Mouse (Mus musculus) CD4-positive helper T cell, adult 2 months (primary cell): ENCODE data around the gene Lrrc15.
A peak's percentile ranks its signal among the peaks of the same experiment; 100 is the strongest.

ENCODE experiments used
- DNase-seq: peaks from one replicate; pipeline ENCODE4 v3.0.0-alpha.2; 2012; ENCODE audit warnings: low read depth, missing footprints, low spot score

Gene Lrrc15

DNA sequence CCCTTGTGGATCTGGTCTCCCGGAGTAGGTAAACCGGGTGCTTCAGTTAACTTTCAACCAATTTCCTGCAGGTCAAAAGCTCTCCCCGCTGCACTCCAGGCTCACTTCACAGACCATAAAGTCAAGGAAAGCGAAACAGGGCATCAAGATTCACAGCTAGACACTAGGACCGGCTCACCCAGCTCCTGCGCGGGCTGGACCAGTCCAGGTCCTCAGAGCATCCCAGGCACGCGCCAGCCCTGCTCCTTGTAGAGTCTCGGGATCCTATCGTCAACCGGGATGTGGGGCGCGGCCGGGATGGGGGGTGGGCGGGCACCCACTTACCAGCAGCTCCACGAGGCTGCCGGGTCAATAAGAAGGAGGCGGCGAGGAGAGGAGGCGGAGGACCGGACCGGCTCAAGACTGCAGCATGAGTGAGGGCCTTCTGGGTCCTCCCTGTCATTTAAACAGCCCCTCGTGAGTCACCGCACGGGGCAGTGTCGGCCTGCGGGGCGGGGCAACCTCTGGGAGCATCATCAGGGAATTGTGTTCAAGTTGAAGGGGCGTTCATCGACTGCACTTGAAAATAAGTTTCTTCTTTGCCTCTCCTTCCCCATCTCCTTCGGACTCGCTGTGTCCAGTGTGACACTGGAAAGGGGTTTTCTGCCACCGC is at the start of gene Lrrc15:
Lrrc15 (minus strand) TSS at position 413 of the 652 bp plus-strand sequence.
- DNase-seq = no peak

- DNase-seq = peak; percentile 31
Measured at GRCm38 (mm10) chr16:30314236-30314635, 31.2 kb upstream of the Lrrc15 start.

- no peak for DNase-seq
Measured at GRCm38 (mm10) chr16:30310647-30311046, 27.6 kb upstream of the Lrrc15 start, which contains the start of gene Gp5. Gene Gp5 (minus strand): TSS chr16:30310779.

GRCm38 (mm10) chr16:30310171-30310515 is 27.1 kb upstream of the Lrrc15 start:
- no peak for DNase-seq

GRCm38 (mm10) chr16:30309395-30310170 is 26.5 kb upstream of the Lrrc15 start:
- peak; percentile 33 for DNase-seq

DNA sequence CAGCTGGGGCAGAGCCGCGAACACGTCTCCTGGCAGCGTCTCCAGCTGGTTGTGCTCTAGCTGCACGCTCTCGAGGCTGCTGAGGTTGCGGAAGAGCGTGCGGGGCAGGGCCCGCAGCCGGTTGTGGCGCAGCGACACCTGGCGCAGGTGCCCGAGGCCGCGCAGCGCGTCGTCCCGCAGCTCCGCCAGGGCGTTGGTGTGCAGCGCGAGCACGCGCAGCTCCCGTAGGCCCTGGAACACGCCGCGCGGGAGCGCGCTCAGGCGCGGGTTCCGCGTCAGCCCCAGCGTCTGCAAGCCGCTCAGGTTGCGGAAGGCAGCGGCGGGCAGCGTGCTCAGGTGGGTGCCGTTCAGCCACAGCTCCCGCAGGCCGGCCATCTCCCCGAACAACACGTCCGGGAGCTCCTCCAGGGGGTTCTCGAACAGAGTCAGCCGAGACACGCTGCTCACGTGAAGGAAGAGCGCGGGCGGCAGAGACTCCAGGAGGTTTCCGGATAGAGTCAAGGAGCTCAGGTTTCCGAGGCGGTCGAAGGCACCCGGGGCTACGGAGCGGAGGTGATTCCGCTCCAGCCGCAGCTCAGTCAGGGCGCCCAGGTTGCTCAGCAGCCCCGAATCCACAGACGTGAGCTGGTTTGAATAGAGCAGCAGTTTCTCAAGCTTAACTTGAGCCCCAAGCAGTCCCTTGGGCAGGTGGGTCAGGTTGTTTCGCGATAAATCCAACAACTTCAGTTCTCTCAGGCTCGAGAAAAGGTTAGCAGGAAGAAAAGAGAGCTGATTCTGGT is 25.7 kb upstream of the Lrrc15 start:
- DNase-seq = peak; percentile 78

DNA sequence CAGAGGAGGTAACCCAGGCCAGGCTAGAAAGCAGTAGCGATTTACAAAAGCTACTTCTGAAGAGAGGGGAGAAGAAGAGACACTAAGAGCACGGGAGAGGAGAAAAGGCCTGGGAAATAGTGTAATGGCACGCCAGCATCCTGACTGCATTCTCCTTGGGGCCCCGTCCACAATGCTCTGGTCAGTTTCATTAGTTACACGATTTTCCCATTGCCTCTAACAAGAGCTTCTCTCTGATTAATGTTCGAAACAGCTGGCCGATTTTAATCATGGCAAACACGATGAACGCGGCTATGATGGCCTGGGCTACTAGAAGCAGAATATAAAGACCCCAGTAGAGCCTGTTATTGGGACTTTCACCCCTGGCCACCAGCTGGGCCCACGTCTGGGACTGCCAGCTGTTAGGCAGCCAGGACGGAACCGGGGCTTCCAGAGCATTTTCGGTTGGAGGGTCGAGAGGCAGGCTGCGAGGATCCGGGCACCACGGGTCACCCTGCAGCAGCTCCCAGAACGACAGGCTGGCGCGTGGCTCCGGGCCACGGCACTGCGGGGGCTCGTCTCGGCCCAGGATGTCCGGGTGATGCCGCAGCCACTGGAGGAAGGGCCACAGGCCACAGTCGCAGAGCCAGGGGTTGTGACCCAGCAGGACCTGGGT is 25.0 kb upstream of the Lrrc15 start:
- DNase-seq = no peak

- DNase-seq = no peak
Measured at GRCm38 (mm10) chr16:30307306-30307705, 24.2 kb upstream of the Lrrc15 start.

DNA sequence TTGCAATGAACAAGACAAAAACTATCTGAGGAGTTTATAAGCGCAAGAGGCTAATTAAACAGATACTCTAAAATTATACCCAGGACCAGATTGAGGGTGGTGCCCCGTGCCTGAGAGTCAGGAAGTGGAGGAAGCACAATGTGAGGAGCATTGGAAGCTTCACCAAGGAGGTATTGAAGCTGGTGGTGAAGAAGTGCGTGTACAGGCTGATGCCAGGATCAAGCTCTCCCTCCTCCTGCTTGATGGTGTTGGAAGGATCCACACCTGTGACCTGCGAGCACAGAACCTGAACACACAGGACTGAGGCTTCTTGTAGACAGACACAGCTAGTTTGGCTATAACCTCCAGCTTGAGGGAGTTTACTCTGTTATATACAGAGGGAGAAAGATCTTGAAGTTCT is 23.0 kb upstream of the Lrrc15 start:
- DNase-seq = no peak

DNA sequence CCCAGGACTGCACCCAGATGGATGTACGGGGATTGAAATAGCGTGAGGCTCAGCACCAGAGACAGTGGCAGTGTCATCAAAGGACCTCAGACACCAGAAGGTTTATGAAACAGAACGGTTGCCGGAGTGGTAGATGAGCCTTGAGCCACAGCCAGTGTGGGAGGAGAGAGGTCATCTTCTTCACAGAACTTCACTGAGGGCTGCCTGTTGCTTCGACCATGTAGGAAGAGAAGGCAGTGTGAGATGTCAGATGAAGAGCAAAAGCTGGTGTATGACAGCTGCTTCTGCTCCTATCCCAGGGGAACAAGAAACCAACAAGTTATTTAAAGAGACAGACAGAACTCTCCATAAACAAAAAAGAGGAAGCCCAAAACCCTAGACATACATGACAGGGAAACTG is 21.2 kb upstream of the Lrrc15 start:
- no peak for DNase-seq

GRCm38 (mm10) chr16:30303411-30303810 is 20.4 kb upstream of the Lrrc15 start:
- no peak for DNase-seq

- DNase-seq = no peak
Measured at GRCm38 (mm10) chr16:30302686-30303085, 19.6 kb upstream of the Lrrc15 start.

DNA sequence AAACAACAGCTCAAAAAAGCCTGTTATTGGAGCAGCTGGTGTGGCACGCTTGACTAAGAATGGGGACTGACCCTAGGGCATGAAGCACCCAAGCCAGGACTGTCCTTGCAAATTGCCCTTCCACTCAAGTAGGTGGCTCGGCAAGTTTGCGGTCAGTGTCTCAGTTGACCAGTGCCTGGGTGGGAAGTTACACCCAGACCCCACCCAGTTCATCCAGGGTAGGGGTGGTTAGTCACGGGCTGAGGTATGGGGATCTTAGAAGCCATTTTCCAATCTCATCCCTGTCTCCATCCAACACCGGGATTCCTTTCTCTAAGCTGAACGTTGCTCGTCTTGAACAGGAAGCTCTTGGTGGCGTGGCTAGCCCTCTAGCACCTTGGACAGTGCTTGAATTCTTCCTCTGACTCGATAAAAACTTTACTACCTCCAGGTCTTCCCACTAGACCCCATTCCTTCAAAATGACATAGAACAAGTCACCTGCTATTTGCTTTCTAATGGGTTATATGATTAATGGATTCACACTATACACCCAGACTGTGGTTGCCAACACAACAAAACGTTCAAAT is 16.7 kb upstream of the Lrrc15 start:
- DNase-seq = no peak

DNA sequence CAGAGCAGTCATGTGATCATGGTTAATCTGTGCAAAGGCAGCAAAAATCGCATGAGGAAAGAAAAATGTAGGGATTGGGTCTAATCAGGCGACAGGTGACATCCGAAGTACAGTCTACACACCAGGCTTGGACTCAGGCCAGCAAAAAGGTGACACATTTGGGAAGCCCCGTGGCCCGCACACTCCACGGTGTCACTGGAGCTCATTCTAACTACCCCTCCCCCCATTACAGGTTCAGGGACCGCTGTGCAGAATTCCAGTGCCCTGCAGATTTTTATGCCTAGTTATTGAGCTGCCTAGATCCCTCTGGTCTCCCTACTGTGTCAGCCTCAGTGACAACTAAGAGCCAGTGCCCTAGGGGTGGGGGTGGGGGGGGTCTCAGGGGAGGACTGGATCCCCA is 14.4 kb upstream of the Lrrc15 start:
- no peak for DNase-seq

DNA sequence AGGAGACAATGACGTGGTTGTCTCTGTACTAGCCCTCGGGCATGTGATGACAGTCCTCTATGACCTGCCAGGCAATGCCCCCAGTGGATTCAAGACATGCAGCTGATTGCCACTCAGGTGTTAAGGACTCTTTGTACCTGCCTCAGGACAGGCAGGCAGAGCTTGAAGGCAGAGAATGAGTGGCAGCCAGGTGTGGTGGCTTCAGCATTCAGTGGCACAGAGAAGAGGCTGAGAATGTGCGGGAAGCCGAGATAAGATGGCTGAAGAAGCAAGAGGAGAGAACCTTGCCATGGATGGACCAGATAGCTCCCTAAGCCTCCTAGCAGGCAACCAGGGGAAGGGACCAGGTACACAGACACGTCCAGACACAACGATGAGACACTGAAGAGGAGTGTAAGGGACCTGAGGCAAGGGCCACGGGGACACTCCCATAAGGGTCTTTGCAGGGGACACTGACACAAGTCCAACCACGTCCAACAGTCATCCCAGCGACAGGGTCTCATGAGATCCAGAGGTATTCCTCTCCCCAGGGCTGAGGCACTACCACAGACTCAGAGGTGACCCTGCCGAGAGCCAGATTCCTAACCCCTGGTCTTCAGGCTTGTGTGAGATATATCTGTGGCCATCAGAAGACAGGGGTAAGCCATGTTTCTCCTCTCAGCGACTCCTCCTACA is 13.7 kb upstream of the Lrrc15 start:
- DNase-seq = no peak

- DNase-seq = no peak
Measured at GRCm38 (mm10) chr16:30295106-30295505, 12.1 kb upstream of the Lrrc15 start.

GRCm38 (mm10) chr16:30290436-30290835 is 7.4 kb upstream of the Lrrc15 start:
- no peak for DNase-seq

DNA sequence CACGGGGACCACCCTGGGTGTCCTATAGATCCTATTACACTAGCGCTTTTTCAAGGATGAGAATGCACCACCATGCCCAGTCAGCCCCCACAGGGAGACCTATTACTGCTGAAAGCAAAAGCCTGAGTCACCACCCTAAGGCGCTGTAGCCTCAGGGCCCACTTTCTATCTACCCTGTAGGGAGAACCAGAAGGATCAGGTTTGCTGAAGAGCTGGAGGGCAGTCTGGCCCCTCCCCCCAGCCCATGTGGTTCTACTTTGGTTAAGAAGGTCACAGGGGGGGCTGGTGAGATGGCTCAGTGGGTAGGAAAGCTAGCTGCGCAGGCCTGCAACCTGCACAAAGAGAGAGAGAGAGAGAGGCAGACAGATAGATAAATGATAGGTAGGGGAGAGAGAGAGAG is 2.6 kb upstream of the Lrrc15 start:
- DNase-seq = no peak

DNA sequence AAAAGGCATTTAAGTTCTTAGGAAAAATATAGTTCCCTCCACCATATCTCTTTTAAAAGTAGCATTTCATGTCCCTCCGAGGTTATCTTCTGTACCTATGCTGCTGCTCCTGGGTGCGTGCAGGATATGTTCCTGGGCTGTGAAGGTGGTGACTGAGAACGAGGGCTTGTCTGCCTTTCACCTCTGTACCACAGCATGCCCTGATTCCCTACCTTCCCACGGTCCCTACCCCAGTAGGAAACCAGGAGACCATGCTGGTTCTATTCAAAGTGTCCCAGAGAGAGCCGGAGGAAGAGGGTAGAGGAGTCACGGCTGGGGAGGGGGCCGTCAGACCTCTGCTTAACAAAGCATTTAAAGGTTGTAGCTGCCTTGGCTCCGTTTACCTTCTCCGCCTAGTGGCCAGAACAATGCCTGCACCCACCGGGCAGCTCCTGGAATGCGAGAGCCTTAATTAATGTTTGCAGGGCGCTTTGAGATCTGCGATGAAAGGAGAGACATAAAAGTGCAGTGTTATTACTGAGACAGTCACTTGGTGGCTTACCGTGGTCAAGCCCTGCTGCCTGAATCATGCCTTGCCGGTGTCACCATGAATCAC is 784 bp upstream of the Lrrc15 start:
- peak; percentile 35 for DNase-seq

DNA sequence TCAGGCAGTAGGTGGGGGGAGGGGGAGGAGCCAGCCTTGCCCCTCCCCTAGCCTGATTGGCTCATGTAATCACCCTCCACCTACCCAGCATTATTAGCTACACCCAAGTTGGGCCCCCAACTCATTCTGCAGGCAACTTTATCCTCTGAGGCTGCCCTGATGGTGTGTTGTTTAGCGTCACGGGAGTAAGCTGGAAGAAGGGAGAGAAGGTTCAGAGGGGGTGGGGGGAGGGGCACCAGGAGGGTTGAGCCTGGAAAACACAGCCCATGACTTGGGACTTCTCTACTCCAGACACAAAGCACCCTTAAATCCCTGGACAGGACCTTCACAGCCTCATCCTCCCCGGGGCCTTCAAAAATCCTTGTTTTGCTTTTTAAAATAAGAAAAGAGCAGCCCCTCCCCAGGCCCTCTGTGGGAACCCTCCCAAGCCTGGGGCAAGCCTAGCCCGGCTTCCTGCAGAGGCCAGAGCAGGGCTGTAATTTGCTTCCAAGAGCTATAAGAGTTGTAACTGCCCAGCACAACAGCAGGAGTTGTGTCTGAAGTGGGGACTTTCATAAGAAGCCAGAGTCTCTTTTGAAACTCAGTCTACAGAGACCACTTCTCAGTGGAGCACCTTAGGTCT is 2.3 kb downstream of the Lrrc15 start:
- no peak for DNase-seq
